Mouse (Mus musculus): ENCODE results near the gene Spin1.

GRCm38 (mm10) chr13:51178932-51179331 is 78.3 kb downstream of the Spin1 start:
- no peak for TF ChIP-seq EP300 (IDR thresholded peaks at IDR 0.05; ENCODE audit: low read depth)
- TF ChIP-seq CTCF (IDR thresholded peaks at IDR 0.05; ENCODE audit: low read depth) = no peak
